Mouse (Mus musculus) heart, embryonic 15.5 days (tissue): ENCODE results near the gene Clasrp. TPM values are rescaled to one million over a fixed set of nuclear protein-coding genes. Genes with fewer than 3 reads are reported as not detected.
"Not testable (repeated sequence)": the region's sequence is repeated elsewhere in the genome, so short reads cannot be mapped to it uniquely, and the experiment has no call there.

Experiments used
- ATAC-seq: fragments of 200-750 bp; cut with Nextera tagmentation; replicated peaks from 2 replicates; pipeline ENCODE4 v1.8.0; 2017; ENCODE audit warnings: low read depth, moderate TSS enrichment; ENCODE audit not compliant: insufficient number of reproducible peaks, insufficient read depth, low FRiP score
- H3K27ac ChIP-seq: fragments of 300-500 bp; sonication (generic); 2 replicates; pipeline ENCODE4 v1.5.1; 2015; ENCODE audit warnings: mild to moderate bottlenecking, inconsistent platforms
- H3K27me3 ChIP-seq: fragments of 300-500 bp; sonication (generic); 2 replicates; pipeline ENCODE4 v1.6.1; 2015; ENCODE audit warnings: inconsistent platforms
- H3K36me3 ChIP-seq: fragments of 300-500 bp; sonication (generic); 2 replicates; pipeline ENCODE4 v1.6.1; 2015; ENCODE audit warnings: mild to moderate bottlenecking, inconsistent platforms
- H3K4me1 ChIP-seq: fragments of 300-500 bp; sonication (generic); replicated peaks from 2 replicates; pipeline ENCODE4 v1.6.1; 2015; ENCODE audit warnings: inconsistent platforms
- H3K4me2 ChIP-seq: fragments of 300-500 bp; sonication (generic); 2 replicates; pipeline ENCODE4 v1.6.1; 2015; ENCODE audit warnings: inconsistent platforms, mild to moderate bottlenecking, moderate library complexity
- H3K4me3 ChIP-seq: fragments of 300-500 bp; sonication (generic); 2 replicates; pipeline ENCODE4 v1.5.1; 2015; ENCODE audit warnings: mild to moderate bottlenecking, inconsistent platforms
- H3K9ac ChIP-seq: fragments of 300-500 bp; sonication (generic); 2 replicates; pipeline ENCODE4 v1.6.1; 2015; ENCODE audit warnings: mild to moderate bottlenecking, inconsistent platforms
- H3K9me3 ChIP-seq: fragments of 300-500 bp; sonication (generic); replicated peaks from 2 replicates; pipeline ENCODE4 v1.6.1; 2016; ENCODE audit warnings: inconsistent platforms
- WGBS: fragments of 180-500 bp; shearing (Covaris S2); methylation state at CpG from one replicate; pipeline ENCODE4 v1.1.7; 2015; ENCODE audit warnings: mixed read lengths; 5-methylcytosine and 5-hydroxymethylcytosine counted together
- polyA plus RNA-seq: library from polyadenylated mRNA; unstranded; fragments of >200 nt; fragmentation: Nextera tagmentation; extraction: Ambion mirVana; gene quantifications from 2 replicates; pipeline ENCODE4 v1.2.1, GENCODE M21; 2015

Gene Clasrp
- polyA plus RNA-seq, 1 experiment from 2014 or later = 28.5 TPM

GRCm38 (mm10) chr7:19604606-19605214, 424 bp upstream of the Clasrp start:
- not testable (repeated sequence) for H3K9ac ChIP-seq, H3K27ac ChIP-seq, ATAC-seq, H3K9me3 ChIP-seq, H3K27me3 ChIP-seq
- 56% methylated on average over 10 of the region's 10 CpGs for WGBS
- peaks cover 13% of the 10 kb centered on the region; the same call in 1 of the 2 replicates for H3K36me3 ChIP-seq
- H3K4me2 ChIP-seq = peak overlapping the region; percentile 83
- peak overlapping the region; percentile 94 for H3K4me3 ChIP-seq
- H3K4me1 ChIP-seq = peaks cover 32% of the 10 kb centered on the region

GRCm38 (mm10) chr7:19603055-19603454, 1.2 kb downstream of the Clasrp start:
- Histone ChIP-seq H3K4me3 (peak overlapping the region; percentile 94), H3K9ac (0 out of 2 replicates have a peak overlapping the region, but pooled peaks have one; percentile 96), H3K36me3 (peaks cover 26% of the 10 kb centered on the region; the same call in 1 of the 2 replicates), H3K27me3 (no peaks in the 10 kb centered on the region), H3K4me1 (peaks cover 32% of the 10 kb centered on the region), H3K4me2 (peak overlapping the region; percentile 83), H3K9me3 (no peaks in the 10 kb centered on the region), H3K27ac (no peak overlapping the region)
- ATAC-seq = no peak
- 72% methylated on average over 12 of the region's 12 CpGs for WGBS

- peaks cover 32% of the 10 kb centered on the region for H3K4me1 ChIP-seq
- peaks cover 35% of the 10 kb centered on the region; the same call in 1 of the 2 replicates for H3K36me3 ChIP-seq
- H3K4me3 ChIP-seq = no peak overlapping the region
- ATAC-seq = no peak
- H3K9ac ChIP-seq = peak overlapping the region; percentile 23; the same call in 1 of the 2 replicates
- H3K27me3 ChIP-seq = no peaks in the 10 kb centered on the region
- 47% methylated on average over 5 of the region's 5 CpGs for WGBS
- H3K4me2 ChIP-seq = no peak overlapping the region
- peak overlapping the region; percentile 25; the same call in 1 of the 2 replicates for H3K27ac ChIP-seq
- H3K9me3 ChIP-seq = no peaks in the 10 kb centered on the region
These were observed 3.7 kb downstream of the Clasrp start for GRCm38 (mm10) chr7:19600562-19600961.

GRCm38 (mm10) chr7:19593061-19593730, 11.1 kb downstream of the Clasrp start:
- no peak for ATAC-seq
- Histone ChIP-seq H3K4me1 (no peaks in the 10 kb centered on the region), H3K27me3 (no peaks in the 10 kb centered on the region), H3K27ac (no peak overlapping the region), H3K36me3 (peaks cover 80% of the 10 kb centered on the region), H3K4me3 (no peak overlapping the region), H3K4me2 (no peak overlapping the region), H3K9ac (no peak overlapping the region), H3K9me3 (no peaks in the 10 kb centered on the region)
- WGBS = 82% methylated on average over 10 of the region's 10 CpGs

GRCm38 (mm10) chr7:19589917-19590316, 14.4 kb downstream of the Clasrp start:
- H3K27ac ChIP-seq = no peak overlapping the region
- H3K27me3 ChIP-seq = no peaks in the 10 kb centered on the region
- no peak overlapping the region for H3K4me3 ChIP-seq
- no peak overlapping the region for H3K4me2 ChIP-seq
- no peak for ATAC-seq
- peaks cover 15% of the 10 kb centered on the region for H3K4me1 ChIP-seq
- peaks cover 90% of the 10 kb centered on the region for H3K36me3 ChIP-seq
- H3K9me3 ChIP-seq = no peaks in the 10 kb centered on the region
- WGBS = 58% methylated on average over 3 of the region's 3 CpGs
- no peak overlapping the region for H3K9ac ChIP-seq

GRCm38 (mm10) chr7:19589207-19589606, 15.1 kb downstream of the Clasrp start:
- no peak for ATAC-seq
- peaks cover 15% of the 10 kb centered on the region for H3K4me1 ChIP-seq
- no peak overlapping the region for H3K9ac ChIP-seq
- H3K27ac ChIP-seq = no peak overlapping the region
- no peak overlapping the region for H3K4me2 ChIP-seq
- H3K27me3 ChIP-seq = no peaks in the 10 kb centered on the region
- H3K9me3 ChIP-seq = no peaks in the 10 kb centered on the region
- no peak overlapping the region for H3K4me3 ChIP-seq
- 53% methylated on average over 3 of the region's 3 CpGs for WGBS
- peaks cover 93% of the 10 kb centered on the region for H3K36me3 ChIP-seq

- 75% methylated on average over 46 of the region's 46 CpGs for WGBS
- H3K27ac ChIP-seq = no peak overlapping the region
- ATAC-seq = no peak
These were observed 18.0 kb downstream of the Clasrp start for GRCm38 (mm10) chr7:19586269-19586668.

GRCm38 (mm10) chr7:19580634-19581033, 23.7 kb downstream of the Clasrp start:
- Histone ChIP-seq H3K4me1 (peaks cover 21% of the 10 kb centered on the region), H3K9me3 (no peaks in the 10 kb centered on the region), H3K36me3 (peaks cover 42% of the 10 kb centered on the region), H3K27me3 (peaks cover 32% of the 10 kb centered on the region), H3K9ac (no peak overlapping the region), H3K4me2 (no peak overlapping the region), H3K4me3 (no peak overlapping the region), H3K27ac (no peak overlapping the region)
- ATAC-seq = no peak
- WGBS = 86% methylated on average over 8 of the region's 8 CpGs

More at GRCm38 (mm10) chr7:19586269-19586668, 18.0 kb downstream of the Clasrp start:
- Histone ChIP-seq H3K9me3 (no peaks in the 10 kb centered on the region), H3K9ac (no peak overlapping the region), H3K27me3 (no peaks in the 10 kb centered on the region), H3K36me3 (peaks cover 87% of the 10 kb centered on the region), H3K4me1 (peaks cover 15% of the 10 kb centered on the region), H3K4me2 (no peak overlapping the region; the same call in 1 of the 2 replicates), H3K4me3 (no peak overlapping the region)

GRCm38 (mm10) chr7:19579751-19580150, 24.5 kb downstream of the Clasrp start:
- 88% methylated on average over 10 of the region's 10 CpGs for WGBS
- Histone ChIP-seq H3K4me2 (no peak overlapping the region), H3K36me3 (peaks cover 37% of the 10 kb centered on the region), H3K27ac (no peak overlapping the region), H3K9ac (no peak overlapping the region), H3K27me3 (peaks cover 32% of the 10 kb centered on the region), H3K4me3 (no peak overlapping the region), H3K9me3 (no peaks in the 10 kb centered on the region), H3K4me1 (peaks cover 15% of the 10 kb centered on the region)
- ATAC-seq = no peak

GRCm38 (mm10) chr7:19578436-19578835, 25.9 kb downstream of the Clasrp start:
- no peak overlapping the region for H3K9ac ChIP-seq
- no peak overlapping the region for H3K4me3 ChIP-seq
- no peak overlapping the region for H3K27ac ChIP-seq
- peaks cover 24% of the 10 kb centered on the region for H3K36me3 ChIP-seq
- no peak for ATAC-seq
- H3K27me3 ChIP-seq = peaks cover 32% of the 10 kb centered on the region
- H3K9me3 ChIP-seq = no peaks in the 10 kb centered on the region
- WGBS = 50% methylated on average over 4 of the region's 4 CpGs
- peak overlapping the region; percentile 74; the same call in 1 of the 2 replicates for H3K4me2 ChIP-seq
- H3K4me1 ChIP-seq = peaks cover 23% of the 10 kb centered on the region

GRCm38 (mm10) chr7:19577877-19578414, 26.3 kb downstream of the Clasrp start:
- H3K4me3 ChIP-seq = peak overlapping the region; percentile 44
- H3K4me2 ChIP-seq = peak overlapping the region; percentile 74
- peaks cover 24% of the 10 kb centered on the region for H3K4me1 ChIP-seq
- no peaks in the 10 kb centered on the region for H3K9me3 ChIP-seq
- no peak overlapping the region for H3K27ac ChIP-seq
- WGBS = 13% methylated on average over 10 of the region's 10 CpGs
- ATAC-seq = no peak
- peaks cover 32% of the 10 kb centered on the region for H3K27me3 ChIP-seq
- H3K36me3 ChIP-seq = peaks cover 23% of the 10 kb centered on the region
- H3K9ac ChIP-seq = peak overlapping the region; percentile 25; the same call in 1 of the 2 replicates
